Mouse (Mus musculus): ENCODE data around the gene Fgd4.
A peak's percentile ranks its signal among the peaks of the same experiment; 100 is the strongest.
"Not testable (repeated sequence)": the region's sequence is repeated elsewhere in the genome, so short reads cannot be mapped to it uniquely, and the experiment has no call there.

Gene Fgd4

DNA sequence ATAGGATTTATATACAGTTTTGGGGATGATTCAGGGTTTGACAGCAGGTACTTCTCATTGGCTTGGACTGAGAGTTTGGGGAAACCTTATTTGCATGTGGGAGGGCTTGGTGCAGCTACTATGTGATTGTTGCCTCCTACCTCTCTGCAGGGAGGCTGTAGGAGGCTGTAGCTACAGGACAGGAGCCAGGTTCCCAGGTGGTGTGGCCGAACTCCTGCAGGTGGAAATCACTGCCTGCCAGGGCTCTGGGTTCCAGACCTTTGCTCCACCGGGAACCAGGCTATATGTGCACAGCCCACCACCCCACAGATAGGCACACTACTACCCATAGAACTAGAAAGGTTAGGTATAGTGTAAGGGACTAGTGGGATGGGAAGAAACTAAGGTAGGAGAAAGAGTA lies 61.0 kb downstream of the Fgd4 start:
- not testable (repeated sequence) for DNase-seq

DNA sequence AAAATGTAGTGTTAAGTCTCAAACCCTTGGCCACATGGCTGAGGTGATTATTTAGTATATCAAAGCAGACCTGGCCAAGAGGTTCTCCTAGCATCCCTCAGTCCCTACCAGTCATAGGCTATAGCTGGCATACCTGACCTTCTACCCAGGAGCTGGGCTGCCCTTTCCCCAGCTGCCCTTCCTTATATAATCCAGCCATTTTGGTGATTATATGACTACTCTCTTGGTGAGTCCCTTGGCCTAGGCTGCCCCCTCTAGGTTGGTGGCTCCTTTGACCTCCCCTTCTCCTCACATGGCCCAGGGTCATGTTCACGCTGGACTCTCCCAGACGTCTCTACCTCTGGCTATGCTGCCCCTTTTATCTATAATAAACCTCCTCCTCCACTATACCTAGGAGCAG lies 65.1 kb downstream of the Fgd4 start:
- no peak for DNase-seq

DNA sequence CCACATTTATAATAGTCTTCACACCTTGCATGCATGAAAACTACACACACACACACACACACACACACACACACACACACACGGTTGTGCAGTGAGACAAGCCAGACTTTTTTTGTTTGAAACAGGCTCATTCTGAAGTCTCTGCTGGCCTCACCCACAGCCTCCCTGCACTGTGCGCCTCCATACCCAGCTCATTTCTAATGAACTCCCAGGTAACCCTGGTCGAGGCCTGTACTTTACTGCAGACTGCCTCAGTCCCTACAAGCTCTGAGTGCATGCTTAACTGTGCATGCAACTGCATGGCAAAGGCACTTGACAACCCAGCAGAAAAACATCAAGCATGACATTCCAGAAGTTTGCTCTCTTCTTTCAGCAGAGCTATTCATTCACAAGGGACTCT lies 72.3 kb downstream of the Fgd4 start:
- no peak for DNase-seq

DNA sequence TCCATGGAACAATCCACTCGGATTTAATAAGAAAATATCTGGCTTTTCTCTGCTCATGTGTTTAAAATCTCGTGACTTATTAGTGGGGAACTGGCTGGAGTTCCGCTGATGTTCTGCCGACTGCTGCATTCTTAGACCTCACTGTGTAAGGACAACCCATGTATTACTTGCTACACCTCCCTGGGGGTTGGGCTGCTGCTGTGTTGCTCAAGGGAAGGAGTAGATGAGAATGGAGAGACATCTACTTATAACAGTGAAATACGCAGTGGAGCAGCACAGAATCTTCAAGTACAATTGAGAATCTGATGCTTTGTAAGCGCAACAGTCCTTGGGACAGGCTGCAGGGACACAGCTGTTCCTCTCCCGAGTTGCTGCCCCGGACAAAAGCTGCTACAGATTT lies 73.1 kb downstream of the Fgd4 start:
- DNase-seq: no peak

DNA sequence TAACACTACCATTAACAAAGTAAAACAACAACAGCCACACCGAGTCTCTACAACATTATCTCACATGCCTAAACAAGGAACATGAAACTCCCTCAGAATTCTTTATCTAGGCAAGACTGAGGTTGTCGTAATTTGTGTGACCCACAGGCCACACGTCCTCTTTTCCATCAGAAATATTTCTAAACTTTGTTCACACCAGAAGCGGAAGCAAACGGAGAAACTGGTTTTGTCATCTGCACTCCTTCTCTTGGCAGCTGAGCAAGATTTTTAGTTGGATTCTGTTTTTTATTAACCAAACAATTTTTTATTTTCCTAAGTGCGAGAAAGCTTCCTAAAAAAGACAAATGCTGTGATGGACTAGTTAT lies 73.6 kb downstream of the Fgd4 start:
- DNase-seq: no peak

DNA sequence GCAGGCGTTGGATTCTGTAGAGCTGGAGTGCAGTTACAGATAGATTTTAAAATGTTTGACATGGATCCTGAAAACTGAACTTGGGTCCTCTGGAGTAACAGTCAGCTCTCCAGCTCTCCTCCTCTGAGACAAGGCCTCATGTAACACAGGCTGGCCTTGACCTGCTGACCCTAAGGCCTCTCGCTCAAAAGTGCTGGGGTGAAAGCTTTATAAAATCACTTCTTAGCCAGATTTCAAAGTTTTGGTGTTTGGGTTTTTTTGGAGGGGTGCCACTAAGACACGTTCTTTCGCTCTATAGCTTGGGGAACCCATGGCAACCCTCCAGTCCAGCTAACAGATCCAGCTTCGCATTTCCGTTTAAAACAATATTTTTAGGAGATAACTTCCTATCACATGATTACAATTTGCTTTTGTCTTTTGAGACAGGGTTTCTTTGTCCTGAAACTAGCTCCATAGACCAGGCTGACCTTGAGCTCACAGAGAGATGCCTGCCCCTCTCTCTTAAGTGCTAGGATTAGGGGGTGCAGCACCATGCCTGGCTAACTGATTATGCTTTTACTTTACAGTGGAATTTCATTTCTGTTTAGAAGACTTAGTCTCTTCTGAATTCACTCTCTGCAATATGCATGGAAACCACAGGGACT lies 74.1 kb downstream of the Fgd4 start:
- DNase-seq: peak; percentile 12

DNA sequence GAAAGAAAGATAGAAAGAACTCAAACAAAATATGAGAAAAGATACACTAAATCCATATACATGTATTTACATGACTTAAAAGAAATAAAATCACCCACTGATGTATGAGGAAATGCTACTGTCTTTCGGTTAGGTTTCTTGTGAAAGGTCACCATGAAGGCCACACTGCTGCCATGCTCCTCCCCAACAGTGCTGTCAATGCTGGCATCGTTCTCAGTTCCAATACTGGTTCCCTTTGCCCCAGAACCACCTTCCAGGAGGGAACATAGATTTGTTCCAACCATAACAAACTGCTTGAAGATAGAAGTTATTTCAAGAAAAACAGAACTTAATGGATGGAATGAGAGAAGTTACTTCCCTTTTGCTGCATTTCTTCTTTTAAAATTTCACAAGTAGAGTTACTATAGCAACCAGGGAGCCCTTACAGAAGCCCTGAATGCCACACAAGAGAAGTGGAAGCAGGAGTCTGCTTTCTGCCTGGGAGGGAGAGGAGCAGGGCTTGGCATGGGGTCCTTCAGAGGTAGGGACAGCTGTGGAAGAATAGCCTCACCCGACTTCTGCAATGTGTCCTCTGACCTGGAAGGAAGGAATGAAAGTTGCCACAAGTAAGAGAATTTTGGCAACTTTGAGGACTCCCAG lies 75.0 kb downstream of the Fgd4 start:
- no peak for DNase-seq

DNA sequence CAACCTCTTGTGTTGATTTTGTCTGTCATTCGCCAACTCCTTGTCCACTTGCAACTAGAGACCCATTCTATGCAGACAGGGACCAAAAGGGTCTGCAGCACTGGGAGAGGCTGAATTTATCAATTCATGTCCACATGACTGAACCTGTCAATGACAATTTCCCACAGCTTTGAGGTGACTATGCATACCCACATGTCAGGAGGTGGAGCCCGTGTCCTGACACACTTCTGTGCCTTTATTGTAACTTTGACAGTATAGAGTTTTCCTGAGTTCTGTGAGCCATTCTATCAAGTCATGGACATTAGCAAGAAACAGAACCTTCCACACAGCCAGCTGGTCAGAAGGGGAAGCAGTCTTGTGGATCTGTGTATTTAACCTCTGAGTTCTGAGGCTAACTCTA lies 76.7 kb downstream of the Fgd4 start:
- no peak for DNase-seq

DNA sequence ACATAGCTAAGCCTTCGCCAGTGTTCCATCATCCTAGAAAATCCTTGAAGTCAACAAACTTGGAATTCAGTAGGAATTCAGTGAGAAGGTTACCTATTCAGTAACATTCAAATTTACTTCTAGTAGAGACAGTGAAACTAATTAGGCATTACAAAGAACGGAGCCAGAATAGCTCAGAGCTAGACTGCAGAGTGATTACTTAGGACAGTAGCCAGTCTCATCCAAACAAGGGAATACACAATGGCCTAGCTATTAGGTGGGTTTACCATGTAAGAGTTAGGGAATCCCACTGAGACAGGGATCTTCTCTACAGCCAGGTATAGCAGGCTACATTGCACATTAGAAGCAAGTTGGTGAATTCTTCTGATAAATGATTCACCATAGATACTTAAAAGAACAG lies 77.5 kb downstream of the Fgd4 start:
- not testable (repeated sequence) for DNase-seq

DNA sequence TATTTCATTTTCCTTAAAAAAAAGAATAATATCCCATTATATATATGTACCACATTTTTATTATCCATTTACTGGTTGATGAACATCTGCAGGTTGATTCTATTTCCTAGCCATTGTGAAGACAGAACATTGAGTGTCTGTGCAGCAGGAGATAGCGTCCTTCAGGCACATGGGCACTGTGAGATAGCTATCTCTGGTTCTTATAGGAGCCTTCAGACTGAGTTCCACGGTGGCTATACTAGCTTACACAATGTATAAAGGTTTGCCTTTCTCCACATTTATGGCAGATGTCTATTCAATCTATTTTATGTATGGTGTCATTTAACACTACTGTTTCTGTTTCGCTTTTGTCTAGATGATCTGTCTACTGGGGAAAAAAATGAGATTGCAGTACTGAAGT lies 98.9 kb downstream of the Fgd4 start:
- DNase-seq: no peak

DNA sequence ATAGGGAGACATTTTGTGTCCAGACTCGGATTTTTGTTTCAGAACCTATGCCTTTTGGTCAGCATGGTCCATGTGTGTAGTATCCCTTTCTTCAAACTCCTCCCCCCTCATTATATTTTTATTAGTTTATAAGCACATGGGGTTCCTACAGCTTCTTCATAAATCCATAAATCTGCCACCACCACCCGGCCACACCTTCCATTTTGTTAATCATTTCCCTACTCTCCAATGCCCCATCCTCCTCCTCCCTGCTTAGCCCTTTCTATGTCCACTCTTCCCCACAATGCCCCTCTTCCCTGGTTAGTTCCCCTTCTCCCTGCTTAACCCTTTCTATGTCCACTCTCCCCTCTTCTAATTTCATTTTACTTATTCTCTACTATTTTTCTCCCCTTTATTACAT lies 99.4 kb downstream of the Fgd4 start:
- no peak for DNase-seq

DNA sequence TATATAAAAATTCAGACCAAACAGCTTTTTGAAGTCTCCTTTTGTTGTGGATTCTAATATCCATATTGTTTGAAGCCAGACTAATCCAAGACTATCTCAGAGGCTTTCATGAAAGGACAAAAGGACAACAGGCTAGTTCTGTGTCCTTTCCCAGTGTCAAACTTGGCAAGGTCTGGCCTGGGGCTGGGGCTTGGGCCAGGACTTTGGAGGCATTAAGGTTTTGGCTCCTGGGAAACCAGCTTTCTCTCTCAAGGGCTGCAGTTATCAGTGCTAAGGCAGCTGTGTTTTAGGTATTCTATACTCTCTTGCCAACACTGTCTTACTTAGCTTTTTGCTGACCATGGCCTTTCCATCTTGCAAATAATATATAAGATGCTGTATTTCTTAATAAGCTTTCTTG lies 101.6 kb downstream of the Fgd4 start:
- DNase-seq: peak; percentile 15

DNA sequence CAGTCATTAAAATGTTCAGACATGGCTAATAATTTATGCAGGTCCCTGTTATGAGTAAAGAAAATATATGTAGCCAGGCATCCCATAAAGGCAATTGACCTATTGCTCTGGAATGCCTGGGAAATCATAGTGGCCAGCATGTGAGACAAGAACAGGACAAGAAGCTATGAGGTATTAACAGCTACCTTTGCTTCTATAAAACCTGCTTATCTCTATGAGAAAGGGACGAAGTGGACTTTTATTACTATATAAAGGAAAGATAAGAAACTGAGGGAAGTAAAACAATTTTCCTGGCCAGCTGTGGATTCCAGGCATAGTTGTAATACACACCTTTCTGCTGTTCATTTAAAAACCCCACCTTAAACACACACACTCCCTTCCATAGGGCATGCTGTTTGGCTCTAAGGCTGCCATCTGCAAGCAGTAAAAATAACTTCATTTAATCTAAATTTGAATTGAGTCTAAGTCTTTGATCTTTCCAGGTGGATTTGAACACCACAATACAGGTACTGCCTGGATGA lies 114.8 kb downstream of the Fgd4 start:
- no peak for DNase-seq

DNA sequence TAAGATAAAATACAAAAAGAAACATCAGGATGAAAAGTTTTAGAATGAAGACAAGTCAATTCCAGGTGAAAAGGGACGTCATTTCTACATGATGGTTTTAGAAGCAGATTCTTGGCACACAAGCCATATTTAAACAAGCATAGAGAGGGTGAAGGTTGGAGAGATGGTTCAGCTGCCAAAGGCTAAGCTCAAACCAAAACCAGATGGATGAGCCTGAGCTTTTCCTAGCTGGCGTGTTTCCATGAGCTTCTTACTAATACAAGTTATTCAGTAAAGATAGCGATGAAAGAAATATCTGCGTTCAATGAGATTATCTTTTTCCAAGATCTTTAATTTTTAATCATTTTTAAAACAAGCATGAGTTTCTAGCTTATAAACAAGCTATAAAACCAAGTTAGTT lies 115.7 kb downstream of the Fgd4 start:
- no peak for DNase-seq

DNA sequence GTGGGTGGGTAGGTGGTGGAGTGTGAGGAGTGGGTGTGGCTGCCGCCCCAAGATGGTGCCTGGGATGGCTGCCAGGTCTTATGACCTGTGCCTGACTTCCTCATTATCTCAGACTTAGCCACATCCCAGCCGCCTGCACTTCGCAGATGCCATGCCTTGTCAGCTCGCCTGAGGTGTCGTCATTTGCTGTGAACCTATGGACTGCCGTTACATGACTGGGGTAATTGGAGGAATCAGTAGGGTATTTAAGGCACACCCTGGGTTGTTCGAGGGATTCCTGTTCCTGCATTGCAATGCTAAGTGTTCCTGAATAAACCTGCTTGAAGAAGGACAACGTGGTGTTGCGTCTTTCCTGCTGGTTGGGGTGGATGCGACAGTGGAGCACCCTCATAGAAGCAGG lies 126.9 kb downstream of the Fgd4 start:
- not testable (repeated sequence) for DNase-seq

DNA sequence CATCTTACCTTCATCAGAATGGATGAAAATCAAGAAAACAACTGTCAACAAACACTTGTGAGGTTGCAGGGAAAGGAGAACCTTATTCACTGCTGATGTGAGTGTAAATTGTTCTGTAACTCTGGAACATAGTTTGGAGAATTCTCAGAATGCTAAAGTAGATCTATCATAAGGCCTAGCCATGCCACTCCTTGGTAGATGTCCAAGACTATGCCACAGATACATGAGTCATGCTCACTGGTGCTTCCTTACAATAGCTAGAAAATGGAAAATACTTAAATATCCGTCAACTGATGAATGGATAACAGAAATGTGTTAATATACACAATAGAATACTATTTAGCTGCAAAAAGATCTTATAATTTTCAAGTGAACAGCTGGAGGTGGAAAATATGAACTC lies 150.3 kb downstream of the Fgd4 start:
- no peak for DNase-seq

DNA sequence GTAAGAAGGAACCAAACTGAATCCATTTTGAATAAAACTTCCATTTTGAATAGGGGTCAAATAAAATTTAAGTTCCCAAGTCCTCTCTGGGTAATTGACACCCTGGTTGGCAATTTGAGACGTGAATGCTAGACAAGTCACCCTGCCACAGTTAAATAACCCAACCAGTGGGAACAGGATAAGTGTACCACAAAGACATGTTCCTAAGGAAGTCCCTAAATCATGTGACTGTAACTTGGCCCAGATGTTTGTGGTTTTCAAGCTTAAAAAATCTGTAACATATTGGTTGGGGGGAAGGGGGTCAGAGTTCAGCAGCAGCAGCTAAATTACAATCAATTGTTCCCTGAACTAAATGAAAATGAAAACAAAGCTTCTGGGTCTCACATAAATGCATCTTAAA lies 161.9 kb downstream of the Fgd4 start:
- DNase-seq: no peak

DNA sequence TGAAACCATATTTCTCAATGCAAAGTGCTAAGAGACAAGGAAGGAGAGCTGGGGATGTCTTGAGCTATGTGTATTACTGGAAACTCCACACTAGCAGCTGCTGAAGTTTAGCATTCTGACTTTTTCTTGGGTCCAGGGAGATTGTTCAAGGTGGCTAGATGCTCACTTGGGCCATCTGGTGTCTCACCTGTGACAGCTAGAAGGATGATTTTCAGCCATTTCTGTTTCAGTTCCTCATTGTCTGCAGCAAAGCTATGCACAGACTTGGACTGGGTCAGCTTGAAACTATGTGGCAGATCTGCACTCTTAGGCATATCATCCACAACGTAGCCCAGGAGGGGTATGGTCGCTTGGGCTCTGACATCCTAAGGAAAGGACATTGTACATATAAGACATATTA lies 177.9 kb downstream of the Fgd4 start:
- DNase-seq: no peak

DNA sequence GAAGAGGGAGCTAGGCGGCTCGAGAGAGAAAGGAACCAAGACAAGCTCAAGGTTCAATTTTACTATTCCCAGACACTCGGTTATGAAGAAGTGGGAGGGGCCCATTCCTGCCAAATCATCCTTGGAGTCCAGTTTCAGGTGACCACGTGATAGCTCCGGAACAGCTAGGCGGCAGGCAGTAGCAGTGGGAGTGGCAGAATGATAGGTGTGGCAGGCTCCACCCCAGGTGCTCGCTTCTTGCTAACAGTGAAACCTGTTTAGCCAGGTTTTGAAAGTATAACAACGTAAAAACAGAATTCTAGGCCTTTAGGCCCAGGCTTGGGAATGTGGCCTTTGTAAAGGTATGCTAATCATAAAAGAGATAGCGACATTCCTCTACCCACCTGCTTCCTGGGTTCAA lies 233.1 kb downstream of the Fgd4 start:
- DNase-seq: not testable (repeated sequence)
